Mouse (Mus musculus) liver, embryonic 14.5 days (tissue): ENCODE measurements around the gene Esrrb. TPM values are rescaled to one million over a fixed set of nuclear protein-coding genes. Genes with fewer than 3 reads are reported as not detected.

Experiments
- ATAC-seq: fragments of 200-750 bp; cut with Nextera tagmentation; 2 replicates; pipeline ENCODE4 v1.8.0; 2017; ENCODE audit warnings: moderate number of reproducible peaks, mild to moderate bottlenecking, moderate library complexity; ENCODE audit not compliant: insufficient read depth
- DNase-seq, 3 experiments: peaks; one replicate each; pipeline ENCODE4 v3.0.0-alpha.2; 2012 to 2013; ENCODE audit warnings: low read depth in 3 of 3, low spot score in 3 of 3
- H3K27ac ChIP-seq: fragments of 300-500 bp; sonication (generic); 2 replicates; pipeline ENCODE4 v1.5.1; 2014; ENCODE audit warnings: moderate library complexity, mild to moderate bottlenecking, control low read depth, inconsistent platforms
- H3K27me3 ChIP-seq: fragments of 300-500 bp; sonication (generic); 2 replicates; pipeline ENCODE4 v1.6.1; 2014; ENCODE audit warnings: mild to moderate bottlenecking, low read length, moderate library complexity; ENCODE audit not compliant: control insufficient read depth, insufficient read depth
- H3K36me3 ChIP-seq: fragments of 300-500 bp; sonication (generic); replicated peaks from 2 replicates; pipeline ENCODE4 v1.6.1; 2014; ENCODE audit warnings: low read depth; ENCODE audit not compliant: control insufficient read depth, insufficient read depth
- H3K4me1 ChIP-seq, 2 experiments: fragments of 200-500 bp in 1 of 2; fragments of 300-500 bp in 1 of 2; sonication (generic) in 1 of 2; replicated peaks; 2 replicates each; pipeline ENCODE4 v1.6.1; 2012 to 2014; ENCODE audit warnings: antibody characterized with exemption in 1 of 2, inconsistent platforms in 1 of 2, low read length in 1 of 2; ENCODE audit not compliant: control insufficient read depth in 2 of 2, insufficient read depth in 2 of 2
- H3K4me2 ChIP-seq: fragments of 300-500 bp; sonication (generic); 2 replicates; pipeline ENCODE4 v1.6.1; 2014; ENCODE audit warnings: low read depth, mild to moderate bottlenecking, control low read depth, moderate library complexity
- H3K4me3 ChIP-seq, 2 experiments: fragments of 200-500 bp in 1 of 2; fragments of 300-500 bp in 1 of 2; sonication (generic) in 1 of 2; 2 replicates each; pipeline ENCODE4 v1.5.1; 2012 to 2014; ENCODE audit warnings: low read depth in 2 of 2, low read length in 2 of 2, mild to moderate bottlenecking in 2 of 2, control low read depth in 1 of 2, inconsistent platforms in 1 of 2, moderate library complexity in 1 of 2; ENCODE audit not compliant: insufficient read depth in 1 of 2
- H3K9ac ChIP-seq: fragments of 300-500 bp; sonication (generic); replicated peaks from 2 replicates; pipeline ENCODE4 v1.6.1; 2014; ENCODE audit warnings: mild to moderate bottlenecking, control low read depth, moderate library complexity
- H3K9me3 ChIP-seq: fragments of 300-500 bp; sonication (generic); 2 replicates; pipeline ENCODE4 v1.6.1; 2016; ENCODE audit warnings: low read length, mixed read lengths; ENCODE audit not compliant: control insufficient read depth
- CTCF ChIP-seq: IDR thresholded peaks from 2 replicates; pipeline ENCODE4 v1.5.1; 2016; ENCODE audit warnings: antibody characterized with exemption, low read depth, control low read depth
- EP300 ChIP-seq: IDR thresholded peaks from 2 replicates; pipeline ENCODE4 v1.6.1; 2016; ENCODE audit warnings: antibody characterized with exemption, low read depth
- WGBS: fragments of 180-500 bp; shearing (Covaris S2); extraction: QIAGEN DNeasy Blood & Tissue Kit; methylation state at CpG from one replicate; pipeline ENCODE4 v1.1.7; 2014; ENCODE audit not compliant: insufficient replicate concordance; 5-methylcytosine and 5-hydroxymethylcytosine counted together
- polyA plus RNA-seq, 2 experiments: library from polyadenylated mRNA; depleted of rRNA in 1 of 2; stranded (reverse) in 1 of 2; unstranded in 1 of 2; fragments of >200 nt; fragmentation: Nextera tagmentation in 1 of 2; extraction: Ambion mirVana in 1 of 2; gene quantifications; 2 replicates each; pipeline versions ENCODE4 v1.2.1 to v1.2.3; 2012 to 2014

The Esrrb gene
- polyA plus RNA-seq, 2 experiments = 0.03 to 0.09 TPM

GRCm38 (mm10) chr12:86364285-86364684 is 3.4 kb downstream of the Esrrb start:
- TF ChIP-seq EP300 (no peak), CTCF (no peak)
- DNase-seq (no peak), ATAC-seq (no peak)
- H3K36me3 ChIP-seq = no peaks in the 10 kb centered on the region
- H3K27me3 ChIP-seq = no peaks in the 10 kb centered on the region
- 10% methylated on average over 5 of the region's 5 CpGs for WGBS
- H3K27ac ChIP-seq = no peak overlapping the region
- H3K9ac ChIP-seq = no peak overlapping the region
- H3K4me2 ChIP-seq = no peak overlapping the region
- no peak overlapping the region for H3K4me3 ChIP-seq
- no peaks in the 10 kb centered on the region for H3K4me1 ChIP-seq
- H3K9me3 ChIP-seq = no peaks in the 10 kb centered on the region

- Histone ChIP-seq H3K27ac (no peak overlapping the region), H3K36me3 (no peaks in the 10 kb centered on the region), H3K4me2 (no peak overlapping the region), H3K9ac (no peak overlapping the region), H3K4me1 (no peaks in the 10 kb centered on the region), H3K27me3 (no peaks in the 10 kb centered on the region), H3K9me3 (no peaks in the 10 kb centered on the region), H3K4me3 (no peak overlapping the region)
- DNase-seq (no peak), ATAC-seq (no peak)
- TF ChIP-seq EP300 = no peak
- TF ChIP-seq CTCF = no peak
- 13% methylated on average over 5 of the region's 5 CpGs for WGBS
These were observed 3.8 kb downstream of the Esrrb start for GRCm38 (mm10) chr12:86364756-86365155.

- H3K27me3 ChIP-seq = no peaks in the 10 kb centered on the region
- no peaks in the 10 kb centered on the region for H3K9me3 ChIP-seq
- no peak overlapping the region for H3K4me3 ChIP-seq
- ATAC-seq (no peak), DNase-seq (no peak)
- H3K27ac ChIP-seq = no peak overlapping the region
- no peaks in the 10 kb centered on the region for H3K4me1 ChIP-seq
- WGBS = 64% methylated on average over 17 of the region's 17 CpGs
- H3K4me2 ChIP-seq = no peak overlapping the region
- no peak for TF ChIP-seq EP300
- no peak for TF ChIP-seq CTCF
- H3K36me3 ChIP-seq = no peaks in the 10 kb centered on the region
- H3K9ac ChIP-seq = no peak overlapping the region
These were observed 9.9 kb downstream of the Esrrb start for GRCm38 (mm10) chr12:86370611-86371383.

- H3K4me1 ChIP-seq = no peaks in the 10 kb centered on the region
- no peak overlapping the region for H3K4me2 ChIP-seq
- TF ChIP-seq CTCF (no peak), EP300 (no peak)
- H3K9ac ChIP-seq = no peak overlapping the region
- WGBS = 66% methylated on average over 8 of the region's 8 CpGs
- no peaks in the 10 kb centered on the region for H3K36me3 ChIP-seq
- no peak for DNase-seq
- no peaks in the 10 kb centered on the region for H3K9me3 ChIP-seq
- no peak for ATAC-seq
- no peak overlapping the region for H3K4me3 ChIP-seq
- H3K27me3 ChIP-seq = no peaks in the 10 kb centered on the region
- H3K27ac ChIP-seq = no peak overlapping the region
These were observed 13.4 kb downstream of the Esrrb start for GRCm38 (mm10) chr12:86374286-86374685.

GRCm38 (mm10) chr12:86379672-86380213 is 18.8 kb downstream of the Esrrb start:
- no peak for ATAC-seq
- no peak for DNase-seq
- WGBS = 20% methylated on average over 15 of the region's 15 CpGs
- Histone ChIP-seq H3K9ac (no peak overlapping the region), H3K27ac (no peak overlapping the region), H3K27me3 (no peaks in the 10 kb centered on the region), H3K9me3 (no peaks in the 10 kb centered on the region), H3K4me3 (no peak overlapping the region), H3K36me3 (no peaks in the 10 kb centered on the region), H3K4me2 (no peak overlapping the region), H3K4me1 (no peaks in the 10 kb centered on the region)
- TF ChIP-seq EP300 = no peak
